Mouse (Mus musculus): ENCODE measurements around the gene Tecrl. TPM values are rescaled to one million over a fixed set of nuclear protein-coding genes. Genes with fewer than 3 reads are reported as not detected.

The Tecrl gene
- not detected in 2 replicates for polyA plus RNA-seq (2012; ENCODE audit: low replicate concordance)

GRCm38 (mm10) chr5:83354846-83355561 lies at the start of gene Tecrl:
Gene Tecrl, minus strand, starts transcription at chr5:83355195.

All from hematopoietic multipotent progenitor cell, adult 10-12 weeks (in vitro differentiated cells).